Mouse (Mus musculus) heart, postnatal 36 days (tissue): ENCODE measurements around the gene Ndufc2. TPM values are rescaled to one million over a fixed set of nuclear protein-coding genes. Genes with fewer than 3 reads are reported as not detected.

Source experiments
- DNase-seq, 2 experiments: peaks; one replicate each; pipeline ENCODE4 v3.0.0; 2021 to 2022
- intact Hi-C: fragments of 180-260 bp; cut with DNase I; formaldehyde crosslinking; loops from one replicate; pipeline ENCODE4 v1.15.1; 2025
- total RNA-seq, 2 experiments: library from RNA; stranded (reverse); gene quantifications; 2 replicates each; pipeline ENCODE4 v1.2.3; 2021

Ndufc2 gene
- 100 to 1,000 TPM; 475 to 537 TPM for total RNA-seq

- intact Hi-C loops, result no loop called here
- peak; percentile 79 for DNase-seq
Observed at GRCm38 (mm10) chr7:97399960-97400715, at the start of gene Ndufc2. Gene Ndufc2 (plus strand): TSS chr7:97400003.

GRCm38 (mm10) chr7:97350891-97351290, 48.9 kb upstream of the Ndufc2 start:
- intact Hi-C loops, result no loop called here

GRCm38 (mm10) chr7:97351792-97352513, 47.9 kb upstream of the Ndufc2 start:
- no peak for DNase-seq
- intact Hi-C loops, result no loop called here

More at GRCm38 (mm10) chr7:97350891-97351290, 48.9 kb upstream of the Ndufc2 start:
- DNase-seq, result no peak

GRCm38 (mm10) chr7:97353356-97353755, 46.4 kb upstream of the Ndufc2 start:
- intact Hi-C loops, result no loop called here

GRCm38 (mm10) chr7:97355068-97355841, 44.5 kb upstream of the Ndufc2 start:
- DNase-seq, result peak in 1 of 2 experiments; percentile 32
- intact Hi-C loops, result loop anchor here (5.0 kb wide), 1 partner anchor 388 kb away; no protein-coding TSS in a partner anchor

More at GRCm38 (mm10) chr7:97353356-97353755, 46.4 kb upstream of the Ndufc2 start:
- no peak for DNase-seq

GRCm38 (mm10) chr7:97356253-97356652, 43.5 kb upstream of the Ndufc2 start:
- DNase-seq, result no peak
- intact Hi-C loops, result loop anchor here (5.0 kb wide), 1 partner anchor 389 kb away; no protein-coding TSS in a partner anchor

- DNase-seq, result peak; percentile 62 to 68
- intact Hi-C loops, result loop anchor here (5.0 kb wide), 1 partner anchor 390 kb away; no protein-coding TSS in a partner anchor
Observed at GRCm38 (mm10) chr7:97356875-97357276, 42.9 kb upstream of the Ndufc2 start.

- DNase-seq, result no peak
- intact Hi-C loops, result loop anchor here (5.0 kb wide), 1 partner anchor 391 kb away; no protein-coding TSS in a partner anchor
Observed at GRCm38 (mm10) chr7:97357840-97358239, 42.0 kb upstream of the Ndufc2 start.

DNA sequence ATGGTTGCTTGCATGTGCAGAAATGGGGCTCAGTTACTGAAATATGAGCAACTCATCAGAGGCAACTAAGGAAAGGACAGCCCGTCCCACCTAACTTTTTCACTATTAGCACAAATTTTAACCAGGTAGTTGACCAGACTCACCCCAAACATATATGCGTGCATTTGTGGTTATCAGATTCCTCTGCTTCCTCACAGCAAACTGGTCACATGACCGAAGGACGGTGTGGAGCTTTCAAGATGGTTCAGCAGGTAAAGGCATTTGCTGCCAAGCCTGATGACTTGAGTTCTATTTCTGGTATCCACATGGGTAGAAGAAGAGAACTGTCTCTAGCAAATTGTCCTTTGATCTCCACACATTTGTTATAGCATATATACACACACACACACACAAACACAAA, 41.5 kb upstream of the Ndufc2 start:
- intact Hi-C loops, result loop anchor here (5.0 kb wide), 1 partner anchor 391 kb away; no protein-coding TSS in a partner anchor
- DNase-seq, result no peak

- DNase-seq, result no peak
- intact Hi-C loops, result no loop called here
Observed at GRCm38 (mm10) chr7:97360166-97360565, 39.6 kb upstream of the Ndufc2 start.

- no peak for DNase-seq
Observed at GRCm38 (mm10) chr7:97360955-97361354, 38.8 kb upstream of the Ndufc2 start.

DNA sequence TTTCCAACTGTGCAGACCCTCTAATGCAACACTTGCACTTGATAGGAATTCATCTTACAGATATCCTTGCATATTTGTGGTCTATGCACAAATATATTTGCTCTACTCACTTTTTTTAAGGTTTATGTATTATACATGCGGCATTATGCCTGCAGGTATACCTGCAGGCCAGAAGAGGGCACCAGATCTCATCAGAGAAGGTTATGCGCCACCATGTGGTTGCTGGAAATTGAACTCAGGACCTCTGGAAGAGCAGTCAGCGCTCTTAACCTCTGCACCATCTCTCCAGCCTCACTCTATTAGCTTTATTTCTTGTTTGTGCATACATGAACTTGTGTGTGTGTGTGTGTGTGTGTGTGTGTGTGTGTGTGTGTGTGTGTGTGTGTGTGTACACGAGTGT, 38.3 kb upstream of the Ndufc2 start:
- no peak for DNase-seq
- intact Hi-C loops, result no loop called here

More at GRCm38 (mm10) chr7:97360955-97361354, 38.8 kb upstream of the Ndufc2 start:
- intact Hi-C loops, result no loop called here

DNA sequence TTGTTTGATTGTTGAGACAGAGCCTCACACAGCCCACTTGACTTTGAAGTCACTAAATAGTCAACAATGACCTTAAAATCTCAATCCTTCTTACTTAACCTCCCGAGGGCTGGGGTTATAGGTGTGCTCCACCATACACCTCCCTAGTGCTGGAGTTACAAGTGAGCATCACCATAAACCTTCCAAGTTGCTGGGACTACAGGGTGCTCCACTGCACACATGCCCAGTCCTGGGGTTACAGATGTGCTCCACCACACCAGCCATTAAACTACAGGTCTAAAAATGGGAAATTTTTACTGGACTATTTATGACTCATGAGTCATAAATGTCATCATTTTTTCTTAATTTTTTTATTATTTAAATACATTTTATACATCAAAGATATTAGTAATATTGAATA, 33.9 kb upstream of the Ndufc2 start:
- intact Hi-C loops, result no loop called here
- DNase-seq, result no peak

DNA sequence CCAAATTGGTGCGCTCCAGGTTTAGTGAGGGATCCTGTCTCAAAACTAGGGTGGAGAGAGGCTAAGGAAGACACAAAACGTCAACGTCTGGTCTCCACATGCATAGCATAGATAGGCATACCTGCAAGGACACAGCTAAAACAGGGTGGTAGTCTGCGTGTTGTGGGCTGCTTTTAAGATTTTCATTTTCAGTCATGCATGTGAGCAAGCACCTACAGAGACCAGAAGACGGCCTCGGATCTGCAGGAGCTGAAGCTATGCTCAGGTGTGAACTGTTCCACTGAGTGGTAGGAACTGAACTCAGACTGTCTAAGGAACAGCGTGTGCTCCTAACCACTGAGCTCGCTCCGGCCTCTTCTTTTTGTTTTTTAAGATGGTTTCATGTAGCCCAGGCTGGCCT, 24.7 kb upstream of the Ndufc2 start:
- DNase-seq, result no peak
- intact Hi-C loops, result no loop called here

- DNase-seq, result no peak
- intact Hi-C loops, result no loop called here
Observed at GRCm38 (mm10) chr7:97375906-97376305, 23.9 kb upstream of the Ndufc2 start.

DNA sequence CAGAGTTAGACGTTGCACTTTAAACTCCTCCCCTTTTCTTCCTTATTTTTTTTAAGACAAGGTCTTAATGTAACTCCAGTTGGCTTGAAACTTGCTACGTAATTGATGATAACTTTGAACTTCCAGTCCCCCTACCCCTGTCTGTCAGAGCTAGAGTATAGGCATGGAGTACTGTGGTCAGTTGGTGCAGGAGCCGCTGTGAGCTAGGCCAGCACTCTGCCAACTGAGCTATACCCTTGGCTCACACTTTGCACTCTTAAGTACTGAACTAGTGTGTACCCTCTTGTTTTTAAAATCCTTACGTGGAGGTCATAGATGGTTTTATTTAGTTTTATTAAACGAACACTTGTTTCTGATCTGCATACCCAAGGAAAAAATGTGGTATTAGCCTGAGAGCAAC, 20.5 kb upstream of the Ndufc2 start:
- DNase-seq, result no peak

DNA sequence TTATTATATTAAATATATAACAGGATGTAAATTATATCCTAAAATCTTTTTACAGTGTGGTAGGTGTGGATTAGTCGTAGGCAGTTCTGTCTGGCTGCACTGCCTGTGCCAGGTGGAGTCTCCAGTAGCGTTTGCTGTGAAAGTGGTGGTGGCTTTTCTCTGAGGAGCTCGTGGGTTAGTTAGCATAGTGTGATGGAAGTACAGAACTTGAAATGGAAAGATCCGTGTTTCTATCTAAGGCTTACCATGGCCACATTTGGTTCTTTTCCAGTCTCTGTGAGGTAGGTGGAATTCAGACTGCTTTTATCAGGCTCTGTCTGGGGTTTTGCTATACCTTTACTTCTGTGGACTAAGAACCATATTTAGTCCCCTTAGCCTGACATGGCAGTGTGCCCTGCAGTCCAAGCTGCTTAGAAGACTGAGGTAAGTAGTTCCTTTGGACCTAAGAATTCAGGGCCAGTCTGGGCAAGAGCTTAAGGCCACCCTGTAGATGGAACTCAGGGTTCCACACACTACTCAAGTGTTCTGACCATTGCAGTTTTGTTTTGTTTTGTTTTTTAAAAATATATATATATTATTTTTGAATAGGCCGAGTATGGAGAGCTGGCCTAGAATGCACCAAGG, 19.2 kb upstream of the Ndufc2 start:
- intact Hi-C loops, result no loop called here
- no peak for DNase-seq

More for the DNA sequence above, 20.5 kb upstream of the Ndufc2 start:
- intact Hi-C loops, result no loop called here

DNA sequence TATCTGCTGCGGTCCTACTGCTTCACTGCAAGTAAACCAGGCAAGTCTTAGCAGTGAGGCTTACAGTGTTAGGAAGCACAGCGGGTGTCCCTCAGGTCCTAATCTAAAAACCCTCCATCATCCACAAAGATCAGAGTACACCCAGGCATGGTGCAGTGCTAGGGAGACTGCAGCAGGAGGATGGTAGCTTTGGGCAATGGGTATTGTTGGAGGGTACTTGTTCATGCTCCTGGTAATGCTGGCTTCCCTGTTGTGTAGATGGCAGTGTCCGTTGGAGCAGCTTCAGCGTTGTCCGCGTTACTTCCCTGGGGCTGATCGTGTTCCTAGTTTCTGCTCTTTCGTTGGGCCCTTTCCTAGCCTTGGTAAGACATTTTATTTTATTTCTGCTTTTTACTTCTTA, 17.1 kb upstream of the Ndufc2 start:
- DNase-seq, result no peak
- intact Hi-C loops, result no loop called here

GRCm38 (mm10) chr7:97383496-97384132, 16.2 kb upstream of the Ndufc2 start:
- DNase-seq, result no peak
- intact Hi-C loops, result no loop called here
